Mouse (Mus musculus) heart, embryonic 13.5 days (tissue): ENCODE results near the gene Coro7. TPM values are rescaled to one million over a fixed set of nuclear protein-coding genes. Genes with fewer than 3 reads are reported as not detected.

ENCODE experiments used
- ATAC-seq: fragments of 200-750 bp; cut with Nextera tagmentation; 2 replicates; pipeline ENCODE4 v1.8.0; 2017; ENCODE audit warnings: moderate TSS enrichment; ENCODE audit not compliant: insufficient number of reproducible peaks, low FRiP score, low TSS enrichment; ENCODE audit errors: extremely low read depth
- H3K27ac ChIP-seq: fragments of 300-500 bp; sonication (generic); replicated peaks from 2 replicates; pipeline ENCODE4 v1.5.1; 2015; ENCODE audit warnings: moderate library complexity, mild to moderate bottlenecking, inconsistent platforms
- H3K27me3 ChIP-seq: fragments of 300-500 bp; sonication (generic); replicated peaks from 2 replicates; pipeline ENCODE4 v1.6.1; 2015; ENCODE audit warnings: mild to moderate bottlenecking, inconsistent platforms
- H3K36me3 ChIP-seq: fragments of 300-500 bp; sonication (generic); 2 replicates; pipeline ENCODE4 v1.6.1; 2015; ENCODE audit warnings: mild to moderate bottlenecking, inconsistent platforms
- H3K4me1 ChIP-seq: fragments of 300-500 bp; sonication (generic); 2 replicates; pipeline ENCODE4 v1.6.1; 2015; ENCODE audit warnings: inconsistent platforms
- H3K4me2 ChIP-seq: fragments of 300-500 bp; sonication (generic); 2 replicates; pipeline ENCODE4 v1.6.1; 2015; ENCODE audit warnings: inconsistent platforms, mild to moderate bottlenecking, moderate library complexity
- H3K4me3 ChIP-seq: fragments of 300-500 bp; sonication (generic); 2 replicates; pipeline ENCODE4 v1.5.1; 2015; ENCODE audit warnings: moderate library complexity, mild to moderate bottlenecking, inconsistent platforms
- H3K9ac ChIP-seq: fragments of 300-500 bp; sonication (generic); 2 replicates; pipeline ENCODE4 v1.6.1; 2015; ENCODE audit warnings: inconsistent platforms, mild to moderate bottlenecking, moderate library complexity
- H3K9me3 ChIP-seq: fragments of 300-500 bp; sonication (generic); 2 replicates; pipeline ENCODE4 v1.6.1; 2016; ENCODE audit warnings: inconsistent platforms
- WGBS: fragments of 180-500 bp; shearing (Covaris S2); methylation state at CpG from one replicate; pipeline ENCODE4 v1.1.7; 2015; ENCODE audit warnings: mixed read lengths; 5-methylcytosine and 5-hydroxymethylcytosine counted together
- polyA plus RNA-seq: library from polyadenylated mRNA; unstranded; fragments of >200 nt; fragmentation: Nextera tagmentation; extraction: Ambion mirVana; gene quantifications from 2 replicates; pipeline ENCODE4 v1.2.1, GENCODE M21; 2015

Coro7 gene
- polyA plus RNA-seq, 1 experiment from 2014 or later, result 15.2 TPM

GRCm38 (mm10) chr16:4646831-4647230 lies 32.7 kb downstream of the Coro7 start:
- peaks cover 57% of the 10 kb centered on the region for H3K36me3 ChIP-seq
- no peak overlapping the region for H3K4me3 ChIP-seq
- 48% methylated on average over 4 of the region's 4 CpGs for WGBS
- H3K9ac ChIP-seq, result peak overlapping the region; percentile 72
- no peaks in the 10 kb centered on the region for H3K27me3 ChIP-seq
- H3K9me3 ChIP-seq, result no peaks in the 10 kb centered on the region
- peak overlapping the region; percentile 42 for H3K4me2 ChIP-seq
- H3K4me1 ChIP-seq, result peaks cover 79% of the 10 kb centered on the region
- no peak for ATAC-seq
- H3K27ac ChIP-seq, result peak overlapping the region; percentile 78

- H3K27me3 ChIP-seq, result no peaks in the 10 kb centered on the region
- peaks cover 47% of the 10 kb centered on the region for H3K36me3 ChIP-seq
- ATAC-seq, result no peak
- H3K9ac ChIP-seq, result peak overlapping the region; percentile 72; the same call in 1 of the 2 replicates
- no peaks in the 10 kb centered on the region for H3K9me3 ChIP-seq
- peaks cover 79% of the 10 kb centered on the region for H3K4me1 ChIP-seq
- no peak overlapping the region for H3K4me3 ChIP-seq
- no peak overlapping the region for H3K4me2 ChIP-seq
- 73% methylated on average over 4 of the region's 4 CpGs for WGBS
- H3K27ac ChIP-seq, result no peak overlapping the region; the same call in 1 of the 2 replicates
These were observed 33.7 kb downstream of the Coro7 start for GRCm38 (mm10) chr16:4645867-4646266.

GRCm38 (mm10) chr16:4643670-4644419 lies 35.7 kb downstream of the Coro7 start:
- ATAC-seq, result 0 out of 2 replicates have a peak, but pooled peaks have one; percentile 28
- peaks cover 92% of the 10 kb centered on the region for H3K4me1 ChIP-seq
- H3K4me2 ChIP-seq, result peak overlapping the region; percentile 82
- H3K36me3 ChIP-seq, result peaks cover 27% of the 10 kb centered on the region
- WGBS, result 36% methylated on average over 11 of the region's 11 CpGs
- peak overlapping the region; percentile 90; the same call in 1 of the 2 replicates for H3K9ac ChIP-seq
- H3K4me3 ChIP-seq, result no peak overlapping the region
- H3K9me3 ChIP-seq, result no peaks in the 10 kb centered on the region
- peak overlapping the region; percentile 92 for H3K27ac ChIP-seq
- no peaks in the 10 kb centered on the region for H3K27me3 ChIP-seq

DNA sequence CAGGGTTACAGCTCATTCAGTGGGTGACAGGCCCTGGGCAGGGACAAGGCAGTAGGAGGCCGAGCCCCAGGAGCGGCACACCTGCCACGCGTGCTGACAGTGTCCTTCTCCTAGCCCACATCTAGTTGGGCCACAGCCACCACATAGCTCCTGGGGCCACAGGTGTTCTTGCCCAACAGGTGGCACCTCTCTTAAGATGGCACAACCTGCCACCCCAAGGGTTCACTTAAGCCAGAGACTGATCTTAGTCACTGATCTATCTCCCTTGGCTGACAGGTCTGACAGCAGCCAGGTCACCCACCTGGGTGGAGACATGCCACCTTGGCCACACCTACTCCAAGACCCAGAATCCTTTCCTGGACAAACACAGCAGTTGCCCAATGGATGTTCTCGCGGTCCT lies 36.6 kb downstream of the Coro7 start:
- Histone ChIP-seq H3K36me3 (peaks cover 18% of the 10 kb centered on the region), H3K4me3 (peak overlapping the region; percentile 70), H3K4me1 (peaks cover 89% of the 10 kb centered on the region), H3K9ac (peak overlapping the region; percentile 90), H3K4me2 (peak overlapping the region; percentile 82), H3K9me3 (no peaks in the 10 kb centered on the region), H3K27ac (peak overlapping the region; percentile 92), H3K27me3 (no peaks in the 10 kb centered on the region)
- no peak for ATAC-seq
- 70% methylated on average over 6 of the region's 6 CpGs for WGBS

DNA sequence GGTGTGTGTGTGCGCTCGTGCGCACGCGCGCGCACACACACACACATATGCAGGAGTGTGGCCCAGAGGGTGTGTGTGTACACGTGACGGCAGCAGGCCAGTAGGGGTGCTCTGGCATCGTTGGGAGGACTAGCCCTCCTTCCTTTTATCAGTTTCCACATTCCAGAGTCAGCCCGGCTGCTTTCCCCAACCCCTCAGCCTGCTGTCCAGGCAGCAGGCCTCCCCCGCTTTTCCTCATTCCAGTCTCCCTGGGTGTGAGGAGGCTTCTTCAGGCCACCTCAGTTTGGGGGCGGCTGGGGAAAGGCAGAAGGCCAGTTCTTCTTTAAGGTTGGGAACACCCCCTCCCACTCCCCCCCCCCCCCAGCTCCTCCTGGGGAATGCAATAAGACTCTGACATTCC lies 37.4 kb downstream of the Coro7 start:
- Histone ChIP-seq H3K9ac (peak overlapping the region; percentile 90), H3K4me1 (peaks cover 82% of the 10 kb centered on the region), H3K27ac (peak overlapping the region; percentile 92), H3K4me2 (peak overlapping the region; percentile 82), H3K9me3 (no peaks in the 10 kb centered on the region), H3K4me3 (peak overlapping the region; percentile 70), H3K36me3 (peaks cover 14% of the 10 kb centered on the region), H3K27me3 (no peaks in the 10 kb centered on the region)
- 13% methylated on average over 13 of the region's 13 CpGs for WGBS
- ATAC-seq, result peak; percentile 31; the same call in 1 of the 2 replicates

DNA sequence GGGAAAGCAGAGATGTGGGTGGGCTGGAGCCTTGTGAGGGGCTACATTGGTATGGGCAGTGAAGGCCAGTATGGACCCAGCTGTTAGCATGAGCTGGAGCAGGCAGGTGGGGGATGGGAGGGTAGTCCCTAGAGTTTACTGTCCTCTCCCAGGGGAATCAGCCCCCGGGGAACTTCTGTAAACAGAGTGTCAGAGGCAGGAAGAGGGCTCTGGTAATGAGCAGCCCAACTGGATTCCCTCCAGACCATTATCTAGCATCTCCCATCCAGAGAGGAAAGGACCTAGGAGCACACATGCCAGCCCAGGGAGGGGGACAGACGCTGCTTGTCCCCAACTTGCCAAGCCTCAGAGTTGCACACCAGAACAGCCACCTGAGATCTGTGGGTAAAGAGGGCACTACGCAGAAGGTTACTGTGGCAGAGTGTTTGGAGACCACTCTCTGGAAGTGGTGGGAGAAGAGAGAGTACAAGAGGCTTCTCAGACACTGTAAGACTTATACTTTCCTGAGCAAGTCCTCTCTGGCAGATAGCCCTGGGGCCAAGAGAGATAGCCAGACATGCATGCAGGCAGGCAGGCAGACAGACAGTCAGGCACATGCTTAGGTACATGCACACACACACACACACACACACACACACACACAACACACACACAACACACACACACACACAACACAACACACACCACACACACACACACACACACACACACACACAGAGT lies 38.3 kb downstream of the Coro7 start:
- Histone ChIP-seq H3K4me3 (peak overlapping the region; percentile 70), H3K9ac (peak overlapping the region; percentile 90), H3K4me1 (peaks cover 75% of the 10 kb centered on the region), H3K27ac (peak overlapping the region; percentile 92), H3K36me3 (peaks cover 12% of the 10 kb centered on the region), H3K9me3 (no peaks in the 10 kb centered on the region), H3K27me3 (no peaks in the 10 kb centered on the region), H3K4me2 (peak overlapping the region; percentile 82)
- 19% methylated on average over 3 of the region's 3 CpGs for WGBS
- ATAC-seq, result no peak

DNA sequence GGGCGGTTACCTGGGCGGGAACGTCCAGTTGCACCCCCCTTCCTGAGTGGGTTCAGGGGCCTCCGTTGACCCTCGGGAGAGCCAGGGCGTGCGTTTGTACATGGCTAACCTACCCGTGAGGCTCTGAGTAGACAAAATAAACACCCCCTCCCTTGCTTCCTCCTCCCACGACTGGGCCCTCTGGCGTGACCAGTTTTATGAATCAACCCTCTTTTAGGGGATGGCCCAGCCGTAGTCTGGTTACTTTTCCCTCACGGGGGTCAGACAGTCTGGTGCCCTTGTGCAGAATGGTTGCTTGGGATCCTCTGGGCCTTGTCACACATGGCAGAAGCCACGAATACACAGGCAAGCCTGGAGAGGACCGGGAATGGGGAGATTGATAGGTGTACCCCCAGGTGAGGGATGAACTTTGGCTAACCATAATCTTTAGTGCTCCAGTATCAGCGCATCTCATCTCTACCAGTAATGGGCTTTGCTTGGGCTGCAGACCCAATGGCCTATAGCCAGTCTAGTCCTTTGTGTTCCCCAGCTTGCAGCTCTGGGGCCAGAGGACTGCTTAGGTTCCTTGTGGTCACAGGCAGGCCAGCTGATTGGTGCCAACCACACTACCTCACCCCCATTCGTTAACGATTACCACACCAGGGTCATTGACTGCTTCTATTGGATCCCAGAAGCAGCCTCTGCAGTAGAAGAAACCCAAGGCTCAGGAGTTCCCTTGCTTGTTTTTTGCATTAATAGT lies 39.1 kb downstream of the Coro7 start:
- 7% methylated on average over 17 of the region's 17 CpGs for WGBS
- ATAC-seq, result no peak
- H3K4me3 ChIP-seq, result peak overlapping the region; percentile 70
- no peaks in the 10 kb centered on the region for H3K27me3 ChIP-seq
- H3K4me2 ChIP-seq, result peak overlapping the region; percentile 82
- H3K36me3 ChIP-seq, result peaks cover 9% of the 10 kb centered on the region
- peak overlapping the region; percentile 90 for H3K9ac ChIP-seq
- H3K27ac ChIP-seq, result peak overlapping the region; percentile 92
- no peaks in the 10 kb centered on the region for H3K9me3 ChIP-seq
- peaks cover 75% of the 10 kb centered on the region for H3K4me1 ChIP-seq

GRCm38 (mm10) chr16:4639831-4640237 lies 39.7 kb downstream of the Coro7 start, which contains the start of the genes Vasn and Dnaja3:
Vasn (plus strand) TSS chr16:4639941.
Dnaja3 (plus strand) TSS chr16:4639989.
- peak; percentile 70 for ATAC-seq
- H3K9ac ChIP-seq, result peak within 1 kb of the TSS; percentile 90
- peak within 1 kb of the TSS; percentile 70 for H3K4me3 ChIP-seq
- peak within 1 kb of the TSS; percentile 82 for H3K4me2 ChIP-seq
- peak within 1 kb of the TSS; percentile 92 for H3K27ac ChIP-seq
- WGBS, result 2% methylated on average over 22 of the region's 22 CpGs
- no peaks in the 10 kb centered on the region for H3K27me3 ChIP-seq
- peaks cover 75% of the 10 kb centered on the region for H3K4me1 ChIP-seq
- H3K9me3 ChIP-seq, result no peaks in the 10 kb centered on the region
- peaks cover 5% of the 10 kb centered on the region; the same call in 1 of the 2 replicates for H3K36me3 ChIP-seq

DNA sequence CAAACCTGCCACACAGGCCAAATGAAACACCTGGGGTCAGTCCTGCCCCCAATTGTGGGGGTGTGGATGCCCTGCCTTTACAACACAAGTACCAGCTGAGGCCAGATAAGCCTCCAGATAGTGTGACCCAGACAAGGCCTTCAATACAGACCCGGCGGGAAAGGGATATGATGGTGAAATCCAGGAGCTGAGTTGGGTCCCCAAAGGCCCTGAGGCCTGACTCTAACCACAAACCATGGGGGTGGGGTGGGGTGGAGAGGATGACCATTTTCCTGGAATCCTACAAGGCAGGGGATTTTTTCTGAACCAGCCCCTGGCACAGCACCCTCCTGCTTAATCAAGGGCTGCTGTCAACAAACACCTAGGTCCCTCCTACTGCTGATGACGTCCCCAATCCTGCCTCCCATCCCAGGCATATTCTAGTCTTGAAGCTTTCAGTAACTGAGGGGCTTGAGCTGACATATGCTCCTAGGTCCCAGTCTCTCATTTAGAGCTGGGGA lies 40.6 kb downstream of the Coro7 start:
- H3K27me3 ChIP-seq, result no peaks in the 10 kb centered on the region
- H3K27ac ChIP-seq, result no peak overlapping the region
- H3K9me3 ChIP-seq, result no peaks in the 10 kb centered on the region
- no peak overlapping the region for H3K9ac ChIP-seq
- H3K4me2 ChIP-seq, result 0 out of 2 replicates have a peak overlapping the region, but pooled peaks have one; percentile 82
- peaks cover 75% of the 10 kb centered on the region for H3K4me1 ChIP-seq
- no peak for ATAC-seq
- no peak overlapping the region for H3K4me3 ChIP-seq
- 57% methylated on average over 3 of the region's 3 CpGs for WGBS
- peaks cover 5% of the 10 kb centered on the region; the same call in 1 of the 2 replicates for H3K36me3 ChIP-seq

GRCm38 (mm10) chr16:4635760-4636159 lies 43.8 kb downstream of the Coro7 start:
- no peak overlapping the region for H3K4me2 ChIP-seq
- WGBS, result 51% methylated on average over 4 of the region's 4 CpGs
- H3K4me3 ChIP-seq, result no peak overlapping the region
- no peak for ATAC-seq
- no peaks in the 10 kb centered on the region for H3K27me3 ChIP-seq
- peaks cover 44% of the 10 kb centered on the region for H3K4me1 ChIP-seq
- H3K9me3 ChIP-seq, result no peaks in the 10 kb centered on the region
- peaks cover 7% of the 10 kb centered on the region for H3K36me3 ChIP-seq
- H3K9ac ChIP-seq, result peak overlapping the region; percentile 13; the same call in 1 of the 2 replicates
- no peak overlapping the region for H3K27ac ChIP-seq
